8 mouse cellular contexts compared by ENCODE assay signal in the genomic region with DNA sequence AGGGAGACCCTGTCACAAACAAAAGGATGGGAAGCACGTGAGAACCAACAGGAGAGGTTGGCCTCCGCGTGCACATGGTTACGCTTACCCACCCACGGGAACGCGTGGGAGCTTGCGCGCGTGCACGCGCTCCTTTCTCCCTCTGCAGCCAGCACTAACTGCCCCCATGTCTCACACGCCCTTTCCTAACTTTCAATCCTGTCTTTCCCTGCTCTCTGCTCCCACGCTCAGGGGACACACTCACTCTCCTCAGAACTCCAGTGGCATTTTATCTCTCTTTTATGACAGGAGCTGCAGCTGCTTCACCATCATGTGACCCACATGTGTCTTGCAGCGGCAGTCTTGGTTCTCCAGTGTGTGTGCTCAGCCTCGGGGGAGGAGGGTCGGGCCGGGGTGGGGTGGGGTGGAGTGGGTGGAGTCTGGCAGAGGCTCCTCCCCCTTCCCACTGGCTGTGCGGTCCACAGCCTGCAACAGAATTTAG. TPM values are rescaled to one million over a fixed set of nuclear protein-coding genes. Genes with fewer than 3 reads are reported as not detected.
DNase-seq lines count a peak whose midpoint lies in the region; ATAC-seq and TF ChIP-seq lines count a peak whose summit lies in the region.

No protein-coding gene starts in this region.

- H3K9ac ChIP-seq in intestine, postnatal 0 days (ENCODE audit: low read depth, low read length), result 0 out of 2 replicates have a peak overlapping the region, but pooled peaks have one; percentile 26

- H3K36me3 ChIP-seq in embryonic facial prominence, embryonic 10.5 days (replicated peaks), result no peaks in the 10 kb centered on the region
- H3K36me3 ChIP-seq in intestine, postnatal 0 days (ENCODE audit: control insufficient read depth, insufficient read depth), result peaks cover 16% of the 10 kb centered on the region; the same call in 1 of the 2 replicates
- H3K36me3 ChIP-seq in limb, embryonic 10.5 days, result 0 out of 2 replicates have a peak, but pooled peaks cover 2% of the 10 kb centered on the region

- H3K4me1 ChIP-seq in embryonic facial prominence, embryonic 10.5 days, result peaks cover 49% of the 10 kb centered on the region
- H3K4me1 ChIP-seq in intestine, postnatal 0 days (replicated peaks; ENCODE audit: control insufficient read depth, insufficient read depth, low read length), result peaks cover 6% of the 10 kb centered on the region
- peaks cover 42% of the 10 kb centered on the region for H3K4me1 ChIP-seq in limb, embryonic 10.5 days

- peak; percentile 60 for DNase-seq in adrenal gland, adult 2 months
- DNase-seq in embryonic facial prominence, embryonic 10.5 days (ENCODE audit: low spot score), result peak; percentile 82
- DNase-seq in limb, embryonic 10.5 days (ENCODE audit: low spot score), result peak; percentile 71
- DNase-seq in skeletal muscle tissue, adult 2 months (ENCODE audit: low read depth, low spot score), result peak; percentile 45

- H3K27me3 ChIP-seq in embryonic facial prominence, embryonic 10.5 days (replicated peaks; ENCODE audit: low read depth, poor library complexity, severe bottlenecking), result 0 out of 2 replicates have a peak, but pooled peaks cover 12% of the 10 kb centered on the region
- no peaks in the 10 kb centered on the region for H3K27me3 ChIP-seq in intestine, postnatal 0 days (replicated peaks; ENCODE audit: control insufficient read depth, insufficient read depth, low read length)
- H3K27me3 ChIP-seq in limb, embryonic 10.5 days (ENCODE audit: low read depth, poor library complexity, severe bottlenecking), result no peaks in the 10 kb centered on the region

- peak overlapping the region; percentile 74 for H3K27ac ChIP-seq in embryonic facial prominence, embryonic 10.5 days (replicated peaks)
- H3K27ac ChIP-seq in intestine, postnatal 0 days (ENCODE audit: low read depth, low read length), result peak overlapping the region; percentile 57
- H3K27ac ChIP-seq in limb, embryonic 10.5 days, result peak overlapping the region; percentile 72

- TF ChIP-seq CTCF in intestine, postnatal 0 days (IDR thresholded peaks at IDR 0.05; ENCODE audit: low read depth), result no peak

- peak; percentile 70 for ATAC-seq in granulocyte monocyte progenitor cell, adult 5-6 weeks (replicated peaks; ENCODE audit: poor library complexity, severe bottlenecking)
- peak; percentile 40 for ATAC-seq in intestine, postnatal 0 days
- peak; percentile 60 for ATAC-seq in megakaryocyte-erythroid progenitor cell, adult 5-6 weeks (replicated peaks; ENCODE audit: low FRiP score, low TSS enrichment, poor library complexity, severe bottlenecking)
- no peak for ATAC-seq in cerebellum, adult (ENCODE audit: insufficient number of reproducible peaks, low FRiP score, low TSS enrichment)

- H3K4me3 ChIP-seq in embryonic facial prominence, embryonic 10.5 days, result peak overlapping the region; percentile 57
- H3K4me3 ChIP-seq in intestine, postnatal 0 days (ENCODE audit: low read depth, low read length), result peak overlapping the region; percentile 30
- peak overlapping the region; percentile 50 for H3K4me3 ChIP-seq in limb, embryonic 10.5 days

- H3K9me3 ChIP-seq in embryonic facial prominence, embryonic 10.5 days, result no peaks in the 10 kb centered on the region
- no peaks in the 10 kb centered on the region for H3K9me3 ChIP-seq in intestine, postnatal 0 days (ENCODE audit: control insufficient read depth)
- no peaks in the 10 kb centered on the region for H3K9me3 ChIP-seq in limb, embryonic 10.5 days (replicated peaks)

- peak overlapping the region; percentile 64 for H3K4me2 ChIP-seq in intestine, postnatal 0 days (replicated peaks; ENCODE audit: low read depth)

- 8% methylated on average over 19 of the region's 19 CpGs for WGBS in embryonic facial prominence, embryonic 10.5 days
- WGBS in intestine, postnatal 0 days, result 3% methylated on average over 19 of the region's 19 CpGs
- WGBS in limb, embryonic 10.5 days, result 14% methylated on average over 19 of the region's 19 CpGs

RNA-seq across cellular contexts. Expression of a gene that starts 5.1 kb away (rescaled TPM):
- total RNA-seq in adrenal gland, adult 2 months (2021), result 10 to 100 TPM; 12.1 to 18.7 TPM
- polyA plus RNA-seq in adrenal gland, adult 2 months (2012; rRNA removed), result 9.1 and 15.1 TPM in 2 replicates
- polyA plus RNA-seq in embryonic facial prominence, embryonic 10.5 days (2016; fragmentation: Nextera tagmentation; extraction: Ambion mirVana), result 7.0 and 8.3 TPM in 2 replicates
- 10.5 and 22.1 TPM in 2 replicates for total RNA-seq in granulocyte monocyte progenitor cell, adult 5-6 weeks (2014; fragmentation: Nextera tagmentation)
- total RNA-seq in granulocyte monocyte progenitor cell, adult 5-6 weeks (2017), result 10.4 and 10.6 TPM in 2 replicates
- 39.8 and 49.2 TPM in 2 replicates for polyA plus RNA-seq in intestine, postnatal 0 days (2015; fragmentation: Nextera tagmentation; extraction: Ambion mirVana)
- 8.1 and 8.6 TPM in 2 replicates for polyA plus RNA-seq in limb, embryonic 10.5 days (2016; fragmentation: Nextera tagmentation; extraction: Ambion mirVana)
- 27.7 and 41.0 TPM in 2 replicates for total RNA-seq in megakaryocyte-erythroid progenitor cell, adult 5-6 weeks (2014; fragmentation: Nextera tagmentation)
- total RNA-seq in megakaryocyte-erythroid progenitor cell, adult 5-6 weeks (2017), result 18.2 and 24.1 TPM in 2 replicates

RNA-seq across cellular contexts. Expression of a gene that starts 17.6 kb away (rescaled TPM):
- total RNA-seq in adrenal gland, adult 2 months (2021), result 1 to 10 TPM; 3.1 to 4.4 TPM
- 4.9 and 5.6 TPM in 2 replicates for polyA plus RNA-seq in adrenal gland, adult 2 months (2012; rRNA removed)
- 0.25 and 0.66 TPM in 2 replicates for polyA plus RNA-seq in embryonic facial prominence, embryonic 10.5 days (2016; fragmentation: Nextera tagmentation; extraction: Ambion mirVana)
- total RNA-seq in granulocyte monocyte progenitor cell, adult 5-6 weeks (2014; fragmentation: Nextera tagmentation), result not detected in 2 replicates
- not detected in 2 replicates for total RNA-seq in granulocyte monocyte progenitor cell, adult 5-6 weeks (2017)
- polyA plus RNA-seq in intestine, postnatal 0 days (2015; fragmentation: Nextera tagmentation; extraction: Ambion mirVana), result 1.0 and 1.2 TPM in 2 replicates
- polyA plus RNA-seq in limb, embryonic 10.5 days (2016; fragmentation: Nextera tagmentation; extraction: Ambion mirVana), result 0.44 and 0.75 TPM in 2 replicates
- total RNA-seq in megakaryocyte-erythroid progenitor cell, adult 5-6 weeks (2014; fragmentation: Nextera tagmentation), result not detected in 2 replicates
- total RNA-seq in megakaryocyte-erythroid progenitor cell, adult 5-6 weeks (2017), result not detected in 2 replicates

RNA-seq across cellular contexts. Expression of a gene that starts 58.2 kb away (rescaled TPM):
- total RNA-seq in adrenal gland, adult 2 months (2021), result 10 to 100 TPM; 21.2 to 60.8 TPM
- polyA plus RNA-seq in adrenal gland, adult 2 months (2012; rRNA removed), result 33.0 and 56.4 TPM in 2 replicates
- 0.07 TPM in 1 of 2 replicates, not detected in the other for polyA plus RNA-seq in embryonic facial prominence, embryonic 10.5 days (2016; fragmentation: Nextera tagmentation; extraction: Ambion mirVana)
- total RNA-seq in granulocyte monocyte progenitor cell, adult 5-6 weeks (2014; fragmentation: Nextera tagmentation), result not detected in 2 replicates
- total RNA-seq in granulocyte monocyte progenitor cell, adult 5-6 weeks (2017), result not detected in 2 replicates
- polyA plus RNA-seq in intestine, postnatal 0 days (2015; fragmentation: Nextera tagmentation; extraction: Ambion mirVana), result 15.4 and 39.1 TPM in 2 replicates
- not detected in 2 replicates for polyA plus RNA-seq in limb, embryonic 10.5 days (2016; fragmentation: Nextera tagmentation; extraction: Ambion mirVana)
- not detected in 2 replicates for total RNA-seq in megakaryocyte-erythroid progenitor cell, adult 5-6 weeks (2014; fragmentation: Nextera tagmentation)
- not detected in 2 replicates for total RNA-seq in megakaryocyte-erythroid progenitor cell, adult 5-6 weeks (2017)

Comparison
In these comparisons a context has a peak if more than half of its experiments do, and no peak if none do; other contexts are left out.
1. RNA of a gene that starts 58.2 kb away (polyA plus RNA-seq): 15.4 to 39.1 TPM in intestine, postnatal 0 days and 33.0 to 56.4 TPM in adrenal gland, adult 2 months; not detected in limb, embryonic 10.5 days and 0.07 TPM in embryonic facial prominence, embryonic 10.5 days; every median in the first group is over 10 times any median in the second.
2. Peak in every context shown above with its lines, with median percentiles within 50 percentile points of each other: DNase-seq, H3K27ac ChIP-seq and H3K4me3 ChIP-seq.